Mouse (Mus musculus) forebrain, embryonic 11.5 days (tissue): ENCODE data around the gene Nlrc3. TPM values are rescaled to one million over a fixed set of nuclear protein-coding genes. Genes with fewer than 3 reads are reported as not detected.

Experiments used
- microRNA-seq: library from miRNA; unstranded; fragments of <30 nt; microRNA quantifications from one replicate; pipeline ENCODE4, GENCODE M21; 2016; ENCODE audit not compliant: insufficient number of aligned reads
- polyA plus RNA-seq: library from polyadenylated mRNA; unstranded; fragments of >200 nt; fragmentation: Nextera tagmentation; extraction: Ambion mirVana; gene quantifications from 2 replicates; pipeline ENCODE4 v1.2.1, GENCODE M21; 2014

Nlrc3 gene
- polyA plus RNA-seq, 1 experiment from 2014 or later = 0.99 TPM

Small RNA genes within 50 kb of the gene (microRNA-seq; reads per million reads assigned to microRNA genes)
- gene Gm23493 = not detected

Other genes with a start within 250 kb of the Nlrc3 start
- 38.9 and 42.6 TPM in 2 replicates for gene Zfp263, start 232.5 kb downstream of the Nlrc3 start, polyA plus RNA-seq
- gene Olfr15, start 145.8 kb downstream of the Nlrc3 start, polyA plus RNA-seq = 0.21 and 0.33 TPM in 2 replicates
- gene Zfp174, start 129.4 kb downstream of the Nlrc3 start, polyA plus RNA-seq = 1.2 and 1.4 TPM in 2 replicates
- gene Naa60, start 104.3 kb downstream of the Nlrc3 start, polyA plus RNA-seq = 64.8 and 74.1 TPM in 2 replicates
- 8.0 and 9.0 TPM in 2 replicates for gene Zfp597, start 92.1 kb downstream of the Nlrc3 start, polyA plus RNA-seq
- 1.7 and 2.0 TPM in 2 replicates for gene Gm20695, start 92.0 kb downstream of the Nlrc3 start, polyA plus RNA-seq
- gene 1700037C18Rik, start 67.9 kb downstream of the Nlrc3 start, polyA plus RNA-seq = 6.3 and 7.3 TPM in 2 replicates
- 23.6 and 24.7 TPM in 2 replicates for gene Cluap1, start 67.8 kb downstream of the Nlrc3 start, polyA plus RNA-seq
- gene Slx4, start 27.1 kb upstream of the Nlrc3 start, polyA plus RNA-seq = 30.0 and 32.0 TPM in 2 replicates
- gene Dnase1, start 60.3 kb upstream of the Nlrc3 start, polyA plus RNA-seq = 5.4 and 5.9 TPM in 2 replicates
- gene Trap1, start 101.2 kb upstream of the Nlrc3 start, polyA plus RNA-seq = 78.1 and 83.1 TPM in 2 replicates
- gene Crebbp, start 237.4 kb upstream of the Nlrc3 start, polyA plus RNA-seq = 39.4 and 40.8 TPM in 2 replicates